Mouse (Mus musculus) left cerebral cortex, postnatal 36 days (tissue): Measurements from ENCODE around the gene Man1c1. TPM values are rescaled to one million over a fixed set of nuclear protein-coding genes. Genes with fewer than 3 reads are reported as not detected.

ENCODE experiments used
- DNase-seq, 2 experiments: peaks; one replicate each; pipeline ENCODE4 v3.0.0; 2021 to 2022; ENCODE audit warnings: low spot score in 2 of 2, mixed read lengths in 1 of 2
- intact Hi-C: fragments of 180-260 bp; cut with DNase I; formaldehyde crosslinking; loops from one replicate; pipeline ENCODE4 v1.15.1; 2025
- total RNA-seq, 2 experiments: library from RNA; stranded (reverse); gene quantifications; 2 replicates each; pipeline ENCODE4 v1.2.3; 2021

Gene Man1c1
- total RNA-seq, 2 experiments from 2014 or later, result 37.8 to 42.0 TPM

DNA sequence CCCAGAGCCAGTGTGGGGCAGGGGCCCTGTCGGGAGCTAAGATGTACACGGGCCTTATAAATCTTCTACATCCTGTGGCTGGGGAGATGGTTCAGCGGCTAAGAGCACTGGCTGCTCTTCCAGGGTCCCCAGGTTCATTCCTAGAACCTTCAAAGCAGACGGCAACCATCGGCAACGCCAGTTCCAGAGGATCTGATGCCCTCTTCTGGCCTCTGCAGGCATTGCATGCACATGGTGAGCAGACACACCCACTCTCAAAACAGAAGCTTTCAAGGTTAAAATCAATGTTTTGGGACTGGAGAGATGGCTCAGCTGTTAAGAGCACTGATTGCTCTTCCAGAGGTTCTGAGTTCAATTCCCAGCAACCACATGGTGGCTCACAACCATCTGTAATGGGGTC is 134.9 kb downstream of the Man1c1 start:
- DNase-seq, result no peak
- intact Hi-C loops, result no loop called here

DNA sequence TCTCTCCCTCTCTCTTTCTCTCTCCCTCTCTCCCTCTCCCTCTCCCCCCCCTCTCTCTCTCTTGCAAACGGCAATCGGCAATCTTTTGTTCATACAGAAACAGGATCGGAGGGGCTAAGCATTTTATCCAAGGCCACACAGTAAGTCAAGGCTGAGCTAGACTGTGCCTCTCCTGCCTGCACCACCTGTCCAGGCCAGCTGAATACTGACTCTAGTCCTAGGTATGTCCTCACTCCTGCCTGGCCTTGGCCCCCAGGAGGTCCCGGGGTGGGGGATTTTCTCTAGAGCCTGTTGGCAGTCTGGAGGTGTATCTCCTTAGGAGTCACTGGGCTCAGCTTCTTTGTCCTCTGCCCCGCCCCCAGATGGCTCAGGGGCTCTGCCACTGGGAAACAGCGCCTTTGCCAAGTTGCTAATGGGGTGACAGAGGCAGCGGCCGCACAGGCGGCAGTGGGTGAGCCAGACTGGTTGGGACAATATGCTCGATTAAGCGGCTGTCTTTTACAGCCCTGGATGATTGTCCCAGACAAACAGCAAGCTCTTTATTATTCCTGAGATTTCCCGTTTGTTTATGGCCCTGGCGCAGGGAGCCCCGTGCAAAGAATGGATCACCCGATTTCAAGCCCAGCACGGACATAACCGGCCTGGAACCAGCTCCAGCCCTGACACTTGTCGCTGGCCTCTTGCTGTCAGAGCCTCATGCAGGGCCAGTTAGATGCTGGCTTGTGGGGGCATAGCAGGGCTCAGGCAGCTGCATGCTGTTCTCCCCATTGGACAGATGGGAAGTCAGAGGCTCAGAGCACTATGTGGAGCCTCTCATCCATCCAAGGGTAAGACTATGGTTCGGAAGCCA is 136.5 kb downstream of the Man1c1 start:
- intact Hi-C loops, result no loop called here
- DNase-seq, result no peak

GRCm38 (mm10) chr4:134564093-134564492 is 140.0 kb downstream of the Man1c1 start:
- intact Hi-C loops, result no loop called here
- no peak for DNase-seq

DNA sequence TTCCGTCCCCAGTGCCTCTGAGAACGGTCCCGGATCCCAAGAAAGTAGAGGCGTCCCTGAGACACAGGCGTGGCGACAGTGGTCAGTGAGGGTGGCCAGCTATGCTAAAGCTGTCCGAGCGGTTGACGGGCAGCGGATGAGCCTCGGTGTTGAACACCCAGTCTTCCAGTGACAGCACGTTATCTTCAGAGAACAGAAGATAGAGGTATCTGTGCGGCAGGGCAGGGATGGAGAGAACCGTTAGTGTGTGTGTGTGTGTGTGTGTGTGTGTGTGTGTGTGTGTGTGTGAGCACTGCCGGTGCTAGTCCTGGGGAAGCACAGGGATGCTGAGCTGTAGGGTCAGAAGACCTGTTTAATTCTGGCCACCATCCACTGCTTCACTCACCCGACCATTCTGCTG is 140.5 kb downstream of the Man1c1 start:
- no peak for DNase-seq
- intact Hi-C loops, result no loop called here

GRCm38 (mm10) chr4:134562014-134562413 is 142.1 kb downstream of the Man1c1 start:
- intact Hi-C loops, result no loop called here
- no peak for DNase-seq

DNA sequence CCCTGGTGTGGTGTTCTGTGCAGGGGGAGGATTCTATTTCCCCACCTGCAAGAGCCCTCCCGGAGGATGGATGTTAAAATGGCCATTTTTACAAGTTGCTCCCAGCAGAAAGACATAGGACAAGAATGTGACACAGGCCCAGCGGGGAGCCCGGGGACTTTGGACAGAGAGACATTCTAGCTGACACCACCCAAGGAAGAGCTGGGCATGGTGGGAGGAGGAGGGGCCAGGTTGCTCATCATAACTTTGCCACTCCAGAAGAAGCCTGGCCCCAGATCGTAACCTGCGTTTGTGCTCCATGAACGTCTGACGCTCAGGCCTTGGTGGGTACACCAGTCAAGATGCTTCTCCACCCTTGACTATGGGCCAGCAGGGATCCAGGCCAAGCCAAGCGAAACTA is 143.4 kb downstream of the Man1c1 start:
- DNase-seq, result no peak
- intact Hi-C loops, result no loop called here

GRCm38 (mm10) chr4:134559154-134559553 is 144.9 kb downstream of the Man1c1 start:
- intact Hi-C loops, result no loop called here
- no peak for DNase-seq

DNA sequence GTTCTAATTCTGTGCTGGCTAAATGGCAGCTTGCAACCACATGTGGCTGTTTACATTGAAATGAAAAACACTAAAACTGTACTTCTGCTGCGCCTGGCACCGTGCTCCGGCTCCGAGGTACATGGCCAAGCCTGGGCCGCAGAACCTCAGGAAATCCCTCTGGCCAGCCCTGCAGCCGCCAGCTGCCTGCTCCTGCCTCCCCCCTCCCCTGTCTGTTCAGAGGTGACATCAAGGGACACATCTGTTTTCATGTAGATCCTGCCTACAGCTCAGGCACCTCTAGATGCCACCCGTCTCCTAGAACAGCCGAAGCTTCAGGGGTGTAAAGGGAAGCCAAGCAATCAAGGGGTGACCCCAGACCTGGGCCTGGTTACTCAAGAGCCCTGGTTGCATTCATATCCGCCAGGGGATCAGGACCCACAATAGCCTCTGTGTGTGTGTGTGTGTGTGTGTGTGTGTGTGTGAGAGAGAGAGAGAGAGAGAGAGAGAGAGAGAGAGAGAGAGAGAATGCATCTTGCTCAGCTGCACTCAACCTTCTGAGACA is 145.4 kb downstream of the Man1c1 start:
- no peak for DNase-seq
- intact Hi-C loops, result no loop called here

DNA sequence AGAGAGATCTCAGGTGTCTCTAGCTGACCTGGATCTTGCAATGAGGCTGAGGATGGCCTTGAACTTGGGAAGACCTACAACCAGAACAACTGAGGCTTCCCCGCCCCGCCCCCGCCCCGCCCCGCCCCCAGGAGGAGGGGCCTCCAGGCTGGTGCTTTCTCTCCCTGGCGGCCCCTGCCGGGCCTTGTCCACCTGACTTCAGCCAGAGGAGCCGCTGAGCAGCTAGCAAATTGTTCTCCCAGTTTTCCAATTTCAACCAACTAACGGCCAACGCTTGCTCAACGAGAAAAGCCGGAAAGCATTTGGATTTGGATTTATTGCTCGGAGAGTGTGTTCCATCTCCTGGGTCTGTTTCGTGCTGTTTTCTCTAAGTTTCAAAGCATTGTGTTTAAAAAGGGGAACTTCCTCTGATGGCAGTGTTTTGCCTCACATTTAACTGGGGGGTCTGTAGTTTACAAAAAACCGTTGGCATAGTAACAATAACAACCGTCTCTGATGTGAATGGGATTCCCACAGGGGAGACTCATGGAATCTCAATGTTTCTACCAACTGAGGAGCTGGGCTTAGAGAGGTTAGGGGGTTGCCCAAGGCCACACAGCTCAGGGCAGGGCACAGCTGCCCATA is 146.4 kb downstream of the Man1c1 start:
- DNase-seq, result no peak
- intact Hi-C loops, result no loop called here

- DNase-seq, result no peak
Observed at GRCm38 (mm10) chr4:134555956-134556580, 148.0 kb downstream of the Man1c1 start.

GRCm38 (mm10) chr4:134553631-134554030 is 150.5 kb downstream of the Man1c1 start:
- DNase-seq, result no peak
- intact Hi-C loops, result loop anchor here (2.0 kb wide), 1 partner anchor 143 kb away; no protein-coding TSS in a partner anchor

More at GRCm38 (mm10) chr4:134555956-134556580, 148.0 kb downstream of the Man1c1 start:
- intact Hi-C loops, result no loop called here

DNA sequence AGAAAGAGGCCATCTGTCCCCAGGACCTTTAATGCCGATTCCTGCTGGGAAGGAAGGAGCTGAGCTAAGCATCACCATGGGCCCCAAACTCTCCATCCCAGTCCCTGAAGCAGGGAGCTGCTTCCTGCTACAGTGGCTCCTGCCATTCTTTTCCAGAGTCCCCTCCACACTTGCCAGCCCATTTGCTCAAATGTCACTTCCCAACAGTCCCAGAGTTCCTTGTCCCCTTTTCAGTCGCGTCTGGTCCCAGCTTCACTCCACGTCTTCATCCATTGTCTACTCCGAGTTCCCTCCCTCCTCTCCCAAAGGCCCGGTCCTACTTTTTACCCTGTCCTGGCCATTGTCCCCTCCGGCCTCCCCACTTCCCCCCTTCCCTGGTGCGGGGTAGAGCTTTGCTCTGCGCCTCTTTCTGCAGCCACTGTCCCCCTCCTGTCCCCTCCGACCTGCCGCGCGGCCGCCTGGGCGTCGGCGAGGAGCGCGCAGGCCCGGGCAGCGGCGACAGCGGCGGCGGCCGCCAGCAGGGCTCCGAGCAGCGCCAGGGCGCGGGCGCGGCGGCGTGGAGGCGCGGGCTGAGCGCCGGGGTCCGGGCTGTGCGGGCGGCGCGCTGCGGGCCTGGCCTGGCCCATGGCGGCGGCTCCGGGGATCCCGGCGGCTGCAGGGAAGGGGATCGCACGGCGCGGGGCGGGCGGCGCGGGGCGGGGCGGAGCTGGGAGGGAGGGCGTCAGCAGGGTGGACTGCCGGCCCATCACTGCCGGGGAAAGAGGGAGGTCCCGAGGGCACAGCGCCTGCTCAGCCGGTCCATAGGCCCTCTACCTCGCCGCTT is 152.4 kb downstream of the Man1c1 start, which contains the start of gene Selenon:
Gene Selenon, minus strand, starts transcription at position 673 of the 823 bp plus-strand sequence.
- peak; percentile 55 for DNase-seq
- intact Hi-C loops, result loop anchor here (2.0 kb wide), 1 partner anchor 145 kb away; no protein-coding TSS in a partner anchor

- DNase-seq, result no peak
- intact Hi-C loops, result no loop called here
Observed at GRCm38 (mm10) chr4:134549899-134550298, 154.2 kb downstream of the Man1c1 start.

- intact Hi-C loops, result no loop called here
- DNase-seq, result no peak
Observed at GRCm38 (mm10) chr4:134548169-134548938, 155.7 kb downstream of the Man1c1 start.

DNA sequence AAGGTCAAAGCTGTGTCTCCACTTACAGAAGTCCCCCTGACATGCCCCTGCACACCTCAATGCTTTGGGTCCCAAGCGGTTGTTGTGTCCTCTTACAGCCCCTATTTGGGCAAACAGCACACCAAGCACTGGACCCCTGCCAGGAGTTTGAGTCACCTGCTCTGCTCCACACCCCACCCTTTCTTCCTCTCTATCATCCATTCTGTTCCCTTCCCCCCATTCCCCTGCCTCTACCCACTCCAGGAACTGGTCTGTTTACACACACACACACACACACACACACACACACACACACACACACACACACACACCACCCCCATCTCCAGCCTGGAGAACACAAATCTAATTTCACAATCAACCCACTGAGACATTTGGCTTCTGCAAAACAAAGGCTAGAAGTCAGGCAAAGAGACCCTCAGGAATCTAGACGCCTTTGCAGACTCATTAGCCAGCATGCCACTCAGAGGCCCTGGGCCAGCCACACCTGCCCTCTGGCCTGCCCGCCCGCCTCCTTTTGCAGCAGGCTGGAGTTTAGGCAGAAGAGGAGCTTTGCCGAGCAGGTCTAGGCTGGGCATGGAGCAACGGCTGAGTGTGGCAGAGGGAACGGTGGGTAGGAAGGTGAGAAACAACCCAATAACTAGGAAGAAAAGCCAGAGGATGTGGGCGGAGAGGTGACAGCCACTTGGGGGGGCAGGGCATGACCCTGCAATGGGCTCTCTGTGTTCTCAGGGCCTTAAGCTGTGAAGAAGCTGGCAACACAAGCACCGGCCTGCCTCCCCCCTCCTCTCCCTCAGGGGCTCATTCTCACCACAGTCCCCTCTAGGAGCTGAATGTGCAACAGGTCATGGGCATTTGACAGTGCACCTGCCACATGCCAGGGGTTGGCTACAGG is 157.0 kb downstream of the Man1c1 start:
- DNase-seq, result no peak
- intact Hi-C loops, result loop anchor here (1.0 kb wide), 1 partner anchor 245 kb away; no protein-coding TSS in a partner anchor

- intact Hi-C loops, result loop anchor here (2.0 kb wide), 2 partner anchors 170 to 256 kb away; no protein-coding TSS in a partner anchor
- peak; percentile 86 to 91 for DNase-seq
Observed at GRCm38 (mm10) chr4:134543261-134543660, 160.8 kb downstream of the Man1c1 start.

DNA sequence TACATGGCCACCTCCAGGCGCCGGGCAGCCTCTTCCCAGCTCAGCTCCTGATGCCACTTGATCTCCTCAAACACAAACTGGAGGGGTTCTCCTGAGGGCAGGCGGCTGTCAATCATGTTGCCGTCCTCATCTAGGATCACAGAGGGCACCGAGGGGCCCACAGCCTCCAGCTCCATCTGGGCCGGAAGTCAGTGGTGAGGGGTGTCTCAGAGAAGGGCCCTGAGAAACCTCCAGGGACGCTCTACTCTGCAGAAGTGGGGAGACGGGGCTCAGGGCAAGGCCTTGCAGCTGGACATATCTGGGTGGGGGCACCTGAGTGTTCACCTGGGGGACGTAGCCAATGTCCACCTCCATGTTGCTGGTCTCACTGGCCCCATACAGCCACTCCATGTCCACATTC is 161.4 kb downstream of the Man1c1 start:
- intact Hi-C loops, result loop anchor here (2.0 kb wide), 2 partner anchors 170 to 256 kb away; no protein-coding TSS in a partner anchor

More for the DNA sequence above, 161.4 kb downstream of the Man1c1 start:
- no peak for DNase-seq
